Mouse (Mus musculus): ENCODE results near the gene Vps13c. TPM values are rescaled to one million over a fixed set of nuclear protein-coding genes. Genes with fewer than 3 reads are reported as not detected.

Vps13c gene
- polyA plus RNA-seq, 1 experiment, result 0.94 TPM

GRCm38 (mm10) chr9:67817898-67818667 lies 22.1 kb upstream of the Vps13c start:
- Histone ChIP-seq H3K27ac (ENCODE audit: insufficient read depth, low read depth, low read length) (no peak overlapping the region), H3K27me3 (ENCODE audit: control insufficient read depth, insufficient read depth, low read length) (no peaks in the 10 kb centered on the region), H3K4me1 (ENCODE audit: control insufficient read depth, insufficient read depth, insufficient read length, low read length) (no peaks in the 10 kb centered on the region), H3K4me3 (ENCODE audit: low read depth, low read length) (no peak overlapping the region), H3K36me3 (ENCODE audit: control insufficient read depth, insufficient read depth, low read length) (no peaks in the 10 kb centered on the region)
- TF ChIP-seq CTCF (IDR thresholded peaks at IDR 0.05; ENCODE audit: extremely low read depth, insufficient read length, insufficient replicate concordance, low read depth, low read length), result no peak
- no peak for TF ChIP-seq POLR2A (IDR thresholded peaks at IDR 0.05; ENCODE audit: low read depth, low read length)
- 44% methylated on average over 10 of the region's 10 CpGs for WGBS

- 90% methylated on average over 4 of the region's 4 CpGs for WGBS
- Histone ChIP-seq H3K27me3 (ENCODE audit: control insufficient read depth, insufficient read depth, low read length) (no peaks in the 10 kb centered on the region), H3K36me3 (ENCODE audit: control insufficient read depth, insufficient read depth, low read length) (no peaks in the 10 kb centered on the region)
Measured at GRCm38 (mm10) chr9:67818668-67818950, 21.6 kb upstream of the Vps13c start.

GRCm38 (mm10) chr9:67823131-67823530 lies 17.1 kb upstream of the Vps13c start:
- Histone ChIP-seq H3K4me3 (ENCODE audit: low read depth, low read length) (no peak overlapping the region), H3K4me1 (ENCODE audit: control insufficient read depth, insufficient read depth, insufficient read length, low read length) (no peaks in the 10 kb centered on the region), H3K27ac (ENCODE audit: insufficient read depth, low read depth, low read length) (no peak overlapping the region), H3K27me3 (ENCODE audit: control insufficient read depth, insufficient read depth, low read length) (no peaks in the 10 kb centered on the region), H3K36me3 (ENCODE audit: control insufficient read depth, insufficient read depth, low read length) (no peaks in the 10 kb centered on the region)
- 60% methylated on average over 5 of the region's 5 CpGs for WGBS
- TF ChIP-seq CTCF (IDR thresholded peaks at IDR 0.05; ENCODE audit: extremely low read depth, insufficient read length, insufficient replicate concordance, low read depth, low read length), result no peak
- no peak for TF ChIP-seq POLR2A (IDR thresholded peaks at IDR 0.05; ENCODE audit: low read depth, low read length)

More at GRCm38 (mm10) chr9:67818668-67818950, 21.6 kb upstream of the Vps13c start:
- Histone ChIP-seq H3K4me3 (ENCODE audit: low read depth, low read length) (no peak overlapping the region), H3K27ac (ENCODE audit: insufficient read depth, low read depth, low read length) (no peak overlapping the region), H3K4me1 (ENCODE audit: control insufficient read depth, insufficient read depth, insufficient read length, low read length) (no peaks in the 10 kb centered on the region)
- TF ChIP-seq CTCF (IDR thresholded peaks at IDR 0.05; ENCODE audit: extremely low read depth, insufficient read length, insufficient replicate concordance, low read depth, low read length) (no peak), POLR2A (IDR thresholded peaks at IDR 0.05; ENCODE audit: low read depth, low read length) (no peak)

GRCm38 (mm10) chr9:67825527-67825926 lies 14.7 kb upstream of the Vps13c start:
- H3K27ac ChIP-seq (ENCODE audit: insufficient read depth, low read depth, low read length), result no peak overlapping the region
- H3K27me3 ChIP-seq (ENCODE audit: control insufficient read depth, insufficient read depth, low read length), result no peaks in the 10 kb centered on the region
- TF ChIP-seq POLR2A (IDR thresholded peaks at IDR 0.05; ENCODE audit: low read depth, low read length) (no peak), CTCF (IDR thresholded peaks at IDR 0.05; ENCODE audit: extremely low read depth, insufficient read length, insufficient replicate concordance, low read depth, low read length) (no peak)
- no peak overlapping the region for H3K4me3 ChIP-seq (ENCODE audit: low read depth, low read length)
- no peaks in the 10 kb centered on the region for H3K4me1 ChIP-seq (ENCODE audit: control insufficient read depth, insufficient read depth, insufficient read length, low read length)
- 85% methylated on average over 7 of the region's 7 CpGs for WGBS
- no peaks in the 10 kb centered on the region for H3K36me3 ChIP-seq (ENCODE audit: control insufficient read depth, insufficient read depth, low read length)

GRCm38 (mm10) chr9:67828182-67828581 lies 12.0 kb upstream of the Vps13c start:
- H3K27me3 ChIP-seq (ENCODE audit: control insufficient read depth, insufficient read depth, low read length), result no peaks in the 10 kb centered on the region
- no peak for TF ChIP-seq POLR2A (IDR thresholded peaks at IDR 0.05; ENCODE audit: low read depth, low read length)
- TF ChIP-seq CTCF (IDR thresholded peaks at IDR 0.05; ENCODE audit: extremely low read depth, insufficient read length, insufficient replicate concordance, low read depth, low read length), result no peak
- H3K4me1 ChIP-seq (ENCODE audit: control insufficient read depth, insufficient read depth, insufficient read length, low read length), result no peaks in the 10 kb centered on the region; the same call in 1 of the 2 replicates
- 7% methylated on average over 3 of the region's 3 CpGs for WGBS
- no peaks in the 10 kb centered on the region for H3K36me3 ChIP-seq (ENCODE audit: control insufficient read depth, insufficient read depth, low read length)
- H3K27ac ChIP-seq (ENCODE audit: insufficient read depth, low read depth, low read length), result no peak overlapping the region
- H3K4me3 ChIP-seq (ENCODE audit: low read depth, low read length), result no peak overlapping the region

- no peaks in the 10 kb centered on the region for H3K27me3 ChIP-seq (ENCODE audit: control insufficient read depth, insufficient read depth, low read length)
- WGBS, result 3% methylated on average over 83 of the region's 84 CpGs
- TF ChIP-seq POLR2A (IDR thresholded peaks at IDR 0.05; ENCODE audit: low read depth, low read length) (no peak), CTCF (IDR thresholded peaks at IDR 0.05; ENCODE audit: extremely low read depth, insufficient read length, insufficient replicate concordance, low read depth, low read length) (no peak)
- H3K4me3 ChIP-seq (ENCODE audit: low read depth, low read length), result peak overlapping the region; percentile 57
- H3K27ac ChIP-seq (ENCODE audit: insufficient read depth, low read depth, low read length), result no peak overlapping the region
- H3K4me1 ChIP-seq (ENCODE audit: control insufficient read depth, insufficient read depth, insufficient read length, low read length), result no peaks in the 10 kb centered on the region; the same call in 1 of the 2 replicates
- H3K36me3 ChIP-seq (ENCODE audit: control insufficient read depth, insufficient read depth, low read length), result no peaks in the 10 kb centered on the region
Measured at GRCm38 (mm10) chr9:67830411-67831358, 9.5 kb upstream of the Vps13c start.
